Mouse (Mus musculus) adrenal gland, adult 8-10 months (tissue): ENCODE data around the gene Prss46. TPM values are rescaled to one million over a fixed set of nuclear protein-coding genes. Genes with fewer than 3 reads are reported as not detected.

ENCODE experiments used
- DNase-seq: peaks from one replicate; pipeline ENCODE4 v3.0.0; 2022
- total RNA-seq, 4 experiments: library from RNA; stranded (reverse); gene quantifications; 2 replicates each; pipeline ENCODE4 v1.2.4; 2022

Gene Prss46
- total RNA-seq, 4 experiments from 2014 or later = not detected

- no peak for DNase-seq
Observed at GRCm38 (mm10) chr9:110896595-110896994, 52.3 kb downstream of the Prss46 start.

GRCm38 (mm10) chr9:110899451-110900008 lies 55.2 kb downstream of the Prss46 start:
- no peak for DNase-seq

- no peak for DNase-seq
Observed at GRCm38 (mm10) chr9:110901204-110901603, 56.9 kb downstream of the Prss46 start.

- no peak for DNase-seq
Observed at GRCm38 (mm10) chr9:110902271-110902670, 58.0 kb downstream of the Prss46 start.

Other genes with a start within 250 kb of the Prss46 start
- gene Nradd, start 220.1 kb upstream of the Prss46 start, total RNA-seq = 10 to 100 TPM; 15.5 to 19.1 (median 16.3) TPM
- 10 to 100 TPM in 2 of 4 experiments, 1 to 10 TPM in 2; 7.7 to 18.1 (median 13.1) TPM for gene Nbeal2, start 190.3 kb upstream of the Prss46 start, total RNA-seq
- 10 to 100 TPM; 62.7 to 77.9 (median 68.5) TPM for gene Ccdc12, start 188.0 kb upstream of the Prss46 start, total RNA-seq
- gene Myl3, start 102.6 kb upstream of the Prss46 start, total RNA-seq = under 1 TPM in 2 of 4 experiments, not detected in 2; 0.26 to 0.40 TPM
- gene Pth1r, start 97.4 kb upstream of the Prss46 start, total RNA-seq = 10 to 100 TPM in 1 of 4 experiments, 1 to 10 TPM in 3; 7.2 to 12.3 (median 9.3) TPM
- not detected for gene Prss42, start 46.3 kb upstream of the Prss46 start, total RNA-seq
- not detected for gene Prss44, start 30.5 kb upstream of the Prss46 start, total RNA-seq
- gene Prss43, start 17.8 kb upstream of the Prss46 start, total RNA-seq = not detected
- under 1 TPM in 1 of 4 experiments, not detected in 3; 0.24 TPM for gene Prss45, start 9.9 kb upstream of the Prss46 start, total RNA-seq
- gene Prss50, start 13.5 kb downstream of the Prss46 start, total RNA-seq = not detected
- gene Als2cl, start 35.4 kb downstream of the Prss46 start, total RNA-seq = 10 to 100 TPM; 16.4 to 43.7 (median 30.2) TPM
- gene Tmie, start 35.6 kb downstream of the Prss46 start, total RNA-seq = 1 to 10 TPM; 2.3 to 7.5 (median 5.1) TPM
- not detected for gene Fam240a, start 72.4 kb downstream of the Prss46 start, total RNA-seq
- gene Tdgf1, start 101.7 kb downstream of the Prss46 start, total RNA-seq = under 1 TPM in 1 of 4 experiments, not detected in 3; 0.14 TPM
- gene Lrrc2, start 107.0 kb downstream of the Prss46 start, total RNA-seq = 10 to 100 TPM; 13.0 to 17.1 (median 14.1) TPM
- 1 to 10 TPM; 2.5 to 4.6 (median 3.9) TPM for gene Rtp3, start 146.1 kb downstream of the Prss46 start, total RNA-seq
- 1 to 10 TPM in 3 of 4 experiments, under 1 TPM in 1; 0.87 to 3.2 (median 2.0) TPM for gene Ltf, start 174.8 kb downstream of the Prss46 start, total RNA-seq
- 10 to 100 TPM in 2 of 4 experiments, 1 to 10 TPM in 2; 5.4 to 12.8 (median 9.8) TPM for gene Ccrl2, start 213.0 kb downstream of the Prss46 start, total RNA-seq